Mouse (Mus musculus) forebrain, embryonic 15.5 days (tissue): ENCODE data around the gene Bcas3. TPM values are rescaled to one million over a fixed set of nuclear protein-coding genes. Genes with fewer than 3 reads are reported as not detected.

Experiments used
- ATAC-seq: fragments of 200-750 bp; cut with Nextera tagmentation; replicated peaks from 2 replicates; pipeline ENCODE4 v1.8.0; 2017; ENCODE audit warnings: mild to moderate bottlenecking, moderate TSS enrichment, moderate library complexity
- H3K27ac ChIP-seq: fragments of 300-500 bp; sonication (generic); replicated peaks from 2 replicates; pipeline ENCODE4 v1.5.1; 2015; ENCODE audit warnings: mild to moderate bottlenecking, inconsistent platforms
- H3K27me3 ChIP-seq: fragments of 300-500 bp; sonication (generic); 2 replicates; pipeline ENCODE4 v1.6.1; 2015; ENCODE audit warnings: inconsistent platforms
- H3K36me3 ChIP-seq: fragments of 300-500 bp; sonication (generic); 2 replicates; pipeline ENCODE4 v1.6.1; 2015; ENCODE audit warnings: mild to moderate bottlenecking, inconsistent platforms
- H3K4me1 ChIP-seq: fragments of 300-500 bp; sonication (generic); 2 replicates; pipeline ENCODE4 v1.6.1; 2015; ENCODE audit warnings: inconsistent platforms
- H3K4me2 ChIP-seq: fragments of 300-500 bp; sonication (generic); replicated peaks from 2 replicates; pipeline ENCODE4 v1.6.1; 2015; ENCODE audit warnings: mild to moderate bottlenecking, inconsistent platforms
- H3K4me3 ChIP-seq: fragments of 300-500 bp; sonication (generic); 2 replicates; pipeline ENCODE4 v1.5.1; 2015; ENCODE audit warnings: mild to moderate bottlenecking, inconsistent platforms
- H3K9ac ChIP-seq: fragments of 300-500 bp; sonication (generic); replicated peaks from 2 replicates; pipeline ENCODE4 v1.6.1; 2015; ENCODE audit warnings: mild to moderate bottlenecking, inconsistent platforms
- H3K9me3 ChIP-seq: fragments of 300-500 bp; sonication (generic); 2 replicates; pipeline ENCODE4 v1.6.1; 2016; ENCODE audit warnings: inconsistent platforms
- WGBS: fragments of 180-500 bp; shearing (Covaris S2); methylation state at CpG from one replicate; pipeline ENCODE4 v1.1.7; 2015; ENCODE audit warnings: mixed read lengths; 5-methylcytosine and 5-hydroxymethylcytosine counted together
- polyA plus RNA-seq: library from polyadenylated mRNA; unstranded; fragments of >200 nt; fragmentation: Nextera tagmentation; extraction: Ambion mirVana; gene quantifications from 2 replicates; pipeline ENCODE4 v1.2.1, GENCODE M21; 2015

The Bcas3 gene
- polyA plus RNA-seq, 1 experiment from 2014 or later: 30.1 TPM

GRCm38 (mm10) chr11:85843347-85843692 is 490.4 kb downstream of the Bcas3 start:
- Histone ChIP-seq H3K27me3 (peaks cover 82% of the 10 kb centered on the region), H3K4me1 (peaks cover 33% of the 10 kb centered on the region), H3K4me2 (peak overlapping the region; percentile 89), H3K9me3 (no peaks in the 10 kb centered on the region), H3K9ac (peak overlapping the region; percentile 32; the same call in 1 of the 2 replicates), H3K27ac (no peak overlapping the region), H3K36me3 (no peaks in the 10 kb centered on the region), H3K4me3 (peak overlapping the region; percentile 43)
- ATAC-seq: peak; percentile 47
- 0% methylated on average over 18 of the region's 18 CpGs for WGBS

DNA sequence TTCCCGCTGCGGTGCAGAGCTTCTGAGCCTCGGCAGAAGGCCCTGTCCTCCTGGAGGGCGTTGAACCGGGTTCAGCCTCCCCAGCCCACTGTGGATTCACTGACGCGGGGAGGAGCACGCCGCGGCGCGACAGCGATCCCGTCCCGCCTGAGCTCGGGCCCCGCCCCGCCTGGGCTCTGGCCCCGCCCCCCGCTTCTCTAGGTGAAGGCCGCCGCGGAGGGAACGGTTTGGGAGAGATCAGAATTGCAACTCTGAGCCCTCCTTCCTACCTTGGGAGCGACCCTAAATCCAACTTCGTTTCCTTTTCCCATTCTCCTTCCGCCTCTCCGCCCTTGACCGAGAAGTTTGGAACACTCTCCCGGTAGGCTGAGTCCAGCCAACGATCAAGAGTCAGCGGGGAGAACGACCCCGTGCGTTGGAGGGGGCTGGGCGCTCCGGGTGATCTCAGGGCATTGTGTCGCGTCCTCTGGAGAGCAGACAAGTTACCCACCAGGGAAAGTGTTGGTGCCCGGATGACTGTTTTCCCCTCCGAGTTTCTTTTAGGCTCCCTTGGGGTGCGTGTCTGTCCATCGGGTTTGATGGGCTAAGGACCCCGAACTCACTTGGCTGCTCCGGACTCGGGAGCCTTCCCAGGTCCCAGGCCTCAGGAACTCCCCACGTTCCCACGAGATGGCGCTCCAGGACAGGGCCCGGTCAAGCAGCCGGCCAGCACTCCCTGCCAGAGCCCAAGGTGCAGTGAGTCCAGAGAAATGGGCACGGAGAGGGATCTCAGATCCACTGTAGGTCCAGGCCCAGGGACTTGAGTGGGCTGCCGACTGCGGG is 491.4 kb downstream of the Bcas3 start:
- H3K36me3 ChIP-seq: no peaks in the 10 kb centered on the region
- peak overlapping the region; percentile 89 for H3K4me2 ChIP-seq
- peak overlapping the region; percentile 40 for H3K9ac ChIP-seq
- peaks cover 75% of the 10 kb centered on the region for H3K27me3 ChIP-seq
- H3K4me1 ChIP-seq: peaks cover 36% of the 10 kb centered on the region
- H3K27ac ChIP-seq: no peak overlapping the region
- WGBS: under 1% methylated on average over 54 of the region's 54 CpGs
- H3K4me3 ChIP-seq: peak overlapping the region; percentile 43
- ATAC-seq: peak; percentile 12; the same call in 1 of the 2 replicates
- no peaks in the 10 kb centered on the region for H3K9me3 ChIP-seq

DNA sequence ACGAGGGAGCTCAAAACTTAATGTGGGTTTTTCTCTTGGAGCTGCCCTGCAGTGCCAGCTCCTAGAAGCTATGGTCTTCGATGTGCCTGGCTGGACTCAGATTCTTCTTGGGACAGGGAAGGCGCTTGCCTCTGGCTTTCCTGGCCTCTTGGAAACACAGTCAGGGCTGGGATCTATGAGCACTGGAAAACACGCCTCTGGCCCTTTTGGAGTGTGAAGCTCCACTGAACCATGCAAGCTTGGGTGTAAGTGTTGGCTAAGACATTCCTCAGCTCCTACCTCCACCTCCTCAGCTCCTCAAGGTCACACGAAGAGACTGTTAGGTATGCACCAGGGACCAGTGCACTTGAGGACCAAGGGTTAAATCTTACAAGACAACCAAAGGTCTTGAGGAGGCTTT is 492.0 kb downstream of the Bcas3 start:
- Histone ChIP-seq H3K9me3 (no peaks in the 10 kb centered on the region), H3K27me3 (peaks cover 69% of the 10 kb centered on the region), H3K27ac (no peak overlapping the region), H3K9ac (no peak overlapping the region), H3K4me2 (no peak overlapping the region), H3K36me3 (no peaks in the 10 kb centered on the region), H3K4me3 (no peak overlapping the region), H3K4me1 (peaks cover 36% of the 10 kb centered on the region)
- ATAC-seq: no peak
- WGBS: 34% methylated on average over 5 of the region's 5 CpGs

- Histone ChIP-seq H3K27me3 (peaks cover 59% of the 10 kb centered on the region), H3K4me3 (no peak overlapping the region)
- 56% methylated on average over 5 of the region's 5 CpGs for WGBS
These were observed 493.0 kb downstream of the Bcas3 start for GRCm38 (mm10) chr11:85845921-85846320.

DNA sequence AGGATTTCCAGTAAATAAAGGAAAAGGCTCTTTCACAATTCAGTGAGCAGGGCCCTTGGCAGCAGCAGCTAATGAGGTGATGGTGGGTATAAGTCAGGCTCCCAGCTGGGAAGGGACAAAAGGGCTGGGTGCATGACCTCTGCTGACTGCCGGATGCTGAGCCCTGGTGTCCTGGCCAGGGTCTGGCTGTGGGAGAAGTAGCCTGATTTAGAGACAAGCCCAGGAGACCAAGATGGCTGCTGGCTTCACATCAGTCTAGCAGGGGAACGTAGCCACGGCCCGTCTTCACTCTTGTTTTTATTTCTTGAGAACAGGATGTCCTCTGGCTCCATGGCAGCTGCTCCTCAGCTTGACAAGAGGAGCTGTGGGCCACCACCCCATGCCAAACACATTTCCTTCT is 493.5 kb downstream of the Bcas3 start:
- Histone ChIP-seq H3K27me3 (peaks cover 54% of the 10 kb centered on the region), H3K36me3 (no peaks in the 10 kb centered on the region), H3K4me1 (peaks cover 29% of the 10 kb centered on the region), H3K27ac (no peak overlapping the region), H3K4me3 (no peak overlapping the region), H3K9ac (no peak overlapping the region), H3K4me2 (no peak overlapping the region), H3K9me3 (no peaks in the 10 kb centered on the region)
- no peak for ATAC-seq
- WGBS: 44% methylated on average over 4 of the region's 4 CpGs

More at GRCm38 (mm10) chr11:85845921-85846320, 493.0 kb downstream of the Bcas3 start:
- no peak overlapping the region for H3K27ac ChIP-seq
- H3K36me3 ChIP-seq: no peaks in the 10 kb centered on the region
- no peak overlapping the region for H3K9ac ChIP-seq
- H3K9me3 ChIP-seq: no peaks in the 10 kb centered on the region
- H3K4me2 ChIP-seq: no peak overlapping the region
- no peak for ATAC-seq
- peaks cover 29% of the 10 kb centered on the region for H3K4me1 ChIP-seq

- WGBS: 2% methylated on average over 21 of the region's 21 CpGs
These were observed 496.1 kb downstream of the Bcas3 start for GRCm38 (mm10) chr11:85849037-85849436.

DNA sequence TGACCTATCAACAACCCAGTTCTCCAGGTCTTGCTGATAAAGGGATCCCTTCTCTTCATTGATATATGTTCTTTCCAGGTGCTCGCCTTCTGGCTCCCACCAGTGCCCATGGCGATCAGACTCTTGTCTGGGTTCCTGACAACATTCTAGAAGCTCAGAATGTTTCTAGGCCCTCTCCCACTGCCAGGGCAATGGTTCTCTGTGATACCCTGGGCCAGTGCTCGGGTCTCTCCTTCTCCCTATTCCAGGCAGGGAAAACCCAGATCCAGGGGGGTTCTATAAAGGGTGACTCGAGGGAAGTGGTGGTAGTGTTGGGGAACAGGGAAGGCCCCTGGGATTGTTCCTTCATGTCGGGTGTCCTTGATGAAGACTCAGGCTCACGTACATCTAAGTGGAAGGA is 497.3 kb downstream of the Bcas3 start, which contains the start of gene Gm11444:
Gene Gm11444 (minus strand): TSS at position 101 of the 400 bp plus-strand sequence.
- Histone ChIP-seq H3K9ac (no peak within 1 kb of the TSS; the same call in 1 of the 2 replicates), H3K4me2 (no peak within 1 kb of the TSS; the same call in 1 of the 2 replicates), H3K27ac (no peak within 1 kb of the TSS), H3K36me3 (no peaks in the 10 kb centered on the region), H3K4me1 (0 out of 2 replicates have a peak, but pooled peaks cover 2% of the 10 kb centered on the region), H3K4me3 (no peak within 1 kb of the TSS), H3K27me3 (peaks cover 19% of the 10 kb centered on the region), H3K9me3 (no peaks in the 10 kb centered on the region)
- ATAC-seq: no peak
- 85% methylated on average over 6 of the region's 6 CpGs for WGBS

More at GRCm38 (mm10) chr11:85849037-85849436, 496.1 kb downstream of the Bcas3 start:
- Histone ChIP-seq H3K27ac (no peak overlapping the region), H3K4me2 (peak overlapping the region; percentile 54), H3K9ac (peak overlapping the region; percentile 40; the same call in 1 of the 2 replicates), H3K36me3 (no peaks in the 10 kb centered on the region), H3K4me3 (peak overlapping the region; percentile 34), H3K9me3 (no peaks in the 10 kb centered on the region), H3K4me1 (peaks cover 8% of the 10 kb centered on the region), H3K27me3 (peaks cover 31% of the 10 kb centered on the region)
- peak; percentile 75 for ATAC-seq

DNA sequence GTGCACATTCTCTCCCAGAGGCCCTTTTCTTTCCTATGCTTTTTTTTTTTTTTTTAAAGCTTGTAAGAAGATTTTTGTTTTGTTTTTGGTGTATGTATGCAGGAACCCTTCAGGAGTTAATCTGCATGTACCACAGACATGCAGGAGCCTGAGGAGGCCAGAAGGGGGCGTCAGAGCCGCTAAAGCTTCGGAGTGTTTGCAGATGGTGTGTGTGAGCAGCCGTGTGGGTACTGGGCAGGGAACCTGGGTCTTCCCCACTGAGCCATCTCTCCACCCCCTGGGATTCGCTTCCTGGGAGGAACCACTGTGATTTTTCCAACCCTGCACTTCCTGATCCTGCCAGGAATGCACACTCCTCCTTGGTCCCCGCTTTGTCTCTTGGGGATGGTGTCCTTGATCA is 497.8 kb downstream of the Bcas3 start:
- 49% methylated on average over 6 of the region's 6 CpGs for WGBS
- no peaks in the 10 kb centered on the region for H3K36me3 ChIP-seq
- ATAC-seq: no peak

DNA sequence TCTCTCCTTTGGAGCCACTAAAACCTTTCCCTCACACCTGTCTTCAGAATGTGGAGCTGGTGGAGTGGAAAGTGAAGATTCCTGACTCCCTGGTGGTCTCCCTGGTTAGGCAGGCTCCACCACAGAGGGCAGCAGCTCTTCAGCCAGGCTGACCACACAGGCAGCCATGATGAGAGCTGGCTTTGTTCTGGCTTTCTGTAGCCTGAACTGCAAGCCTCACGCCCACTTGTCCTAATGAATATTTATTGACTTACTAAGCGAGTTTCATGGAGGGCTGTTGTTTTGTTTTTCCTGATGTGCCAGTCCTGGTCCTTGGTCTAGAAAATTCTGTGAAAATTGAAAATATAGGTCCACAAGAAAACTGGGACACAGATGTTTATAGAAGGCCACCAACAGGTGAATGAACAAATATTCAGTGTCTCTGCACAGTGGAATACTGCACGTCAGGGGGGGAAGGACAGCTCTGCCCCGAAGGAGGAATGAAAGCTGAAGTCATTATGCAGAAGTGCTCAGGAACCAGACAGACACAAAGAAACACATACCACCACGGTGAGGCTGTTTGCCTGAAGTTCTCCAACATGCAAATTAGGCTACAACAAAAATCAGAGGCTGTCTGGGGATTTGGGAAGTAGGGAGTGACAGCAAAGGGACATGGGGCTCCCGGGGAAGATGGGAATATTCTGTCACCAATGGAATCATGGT is 505.2 kb downstream of the Bcas3 start:
- ATAC-seq: no peak
- 3% methylated on average over 6 of the region's 6 CpGs for WGBS

More for the DNA sequence above, 497.8 kb downstream of the Bcas3 start:
- Histone ChIP-seq H3K4me1 (0 out of 2 replicates have a peak, but pooled peaks cover 2% of the 10 kb centered on the region), H3K27me3 (peaks cover 14% of the 10 kb centered on the region), H3K27ac (no peak overlapping the region), H3K4me2 (no peak overlapping the region), H3K9ac (no peak overlapping the region), H3K4me3 (no peak overlapping the region), H3K9me3 (no peaks in the 10 kb centered on the region)

DNA sequence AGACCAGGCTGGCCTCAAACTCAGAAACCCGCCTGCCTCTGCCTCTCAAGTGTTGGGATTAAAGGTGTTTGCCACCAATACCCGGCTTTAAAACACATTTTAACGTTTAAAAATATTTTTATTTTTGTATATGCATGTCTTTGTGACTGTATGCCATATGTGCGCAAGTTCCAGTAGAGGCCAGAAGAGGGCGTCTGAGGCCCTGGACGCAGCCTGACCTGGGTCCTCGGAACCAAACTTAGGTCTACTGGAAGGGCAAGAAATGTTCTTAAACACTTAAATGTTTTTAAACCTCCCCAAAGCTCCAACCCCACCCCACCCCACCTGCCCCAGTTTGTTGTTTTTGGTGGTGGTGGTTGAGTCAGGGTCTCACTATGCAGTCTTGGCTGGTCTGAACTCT is 511.4 kb downstream of the Bcas3 start:
- H3K27ac ChIP-seq: no peak overlapping the region
- no peaks in the 10 kb centered on the region for H3K36me3 ChIP-seq
- no peak for ATAC-seq
- no peak overlapping the region for H3K4me3 ChIP-seq
- no peak overlapping the region for H3K4me2 ChIP-seq
- H3K4me1 ChIP-seq: no peaks in the 10 kb centered on the region
- H3K9ac ChIP-seq: no peak overlapping the region
- H3K27me3 ChIP-seq: 0 out of 2 replicates have a peak, but pooled peaks cover 3% of the 10 kb centered on the region
- 40% methylated on average over 7 of the region's 7 CpGs for WGBS
- no peaks in the 10 kb centered on the region for H3K9me3 ChIP-seq

More for the DNA sequence above, 505.2 kb downstream of the Bcas3 start:
- H3K36me3 ChIP-seq: no peaks in the 10 kb centered on the region
- H3K4me2 ChIP-seq: no peak overlapping the region
- no peaks in the 10 kb centered on the region for H3K9me3 ChIP-seq
- no peak overlapping the region for H3K27ac ChIP-seq
- H3K4me3 ChIP-seq: no peak overlapping the region
- H3K27me3 ChIP-seq: 0 out of 2 replicates have a peak, but pooled peaks cover 3% of the 10 kb centered on the region
- H3K9ac ChIP-seq: no peak overlapping the region
- no peaks in the 10 kb centered on the region for H3K4me1 ChIP-seq
